24 mouse cellular contexts compared by ENCODE assay signal in genomic region chr1:113703462-113703861, GRCm38 (mm10).
"Had no signal": no experiment of that assay in that cellular context is flagged by ENCODE, and none has a peak within 500 bp of the region (broad histone marks: within the 10 kb centered on the region; RNA-seq: fewer than 3 reads in every experiment).

No protein-coding gene starts in this region.

- ATAC-seq: hindbrain, embryonic 16.5 days; inflammation-experienced regulatory T-cells, adult 6 months; intestine, embryonic 15.5 days; intestine, postnatal 0 days had no signal

- H3K4me3 ChIP-seq: gastrocnemius, adult 2 months; heart, embryonic 10.5 days; heart, embryonic 12.5 days; intestine, embryonic 15.5 days; layer of hippocampus, adult 2 months; left cerebral cortex, adult 2 months; limb, embryonic 10.5 days; limb, embryonic 12.5 days had no signal

- H3K36me3 ChIP-seq: heart, embryonic 10.5 days; heart, embryonic 12.5 days; intestine, embryonic 15.5 days; limb, embryonic 10.5 days; limb, embryonic 12.5 days had no signal

- H3K27me3 ChIP-seq: heart, embryonic 12.5 days; intestine, embryonic 15.5 days; limb, embryonic 12.5 days had no signal

- H3K4me1 ChIP-seq: heart, embryonic 10.5 days; heart, embryonic 12.5 days; intestine, embryonic 15.5 days; limb, embryonic 10.5 days; limb, embryonic 12.5 days had no signal

- DNase-seq: gastrocnemius, adult 2 months; gastrocnemius, postnatal 10 days; gastrocnemius, postnatal 25 days; heart, adult 18-20 months; heart, postnatal 10 days; heart, postnatal 4 days; kidney, adult 18-20 months; kidney, adult 8-10 months; kidney, postnatal 10 days; kidney, postnatal 25 days; kidney, postnatal 4 days; liver had no signal

- H3K4me2 ChIP-seq: heart, embryonic 12.5 days; hindbrain, embryonic 14.5 days; intestine, embryonic 15.5 days; limb, embryonic 12.5 days; liver, embryonic 11.5 days had no signal

- H3K27ac ChIP-seq: gastrocnemius, adult 2 months; heart, embryonic 10.5 days; hindbrain, embryonic 14.5 days; intestine, embryonic 15.5 days; layer of hippocampus, adult 2 months; left cerebral cortex, adult 2 months; limb, embryonic 10.5 days; limb, embryonic 12.5 days had no signal

- H3K9me3 ChIP-seq: heart, embryonic 10.5 days; heart, embryonic 12.5 days; intestine, embryonic 15.5 days; limb, embryonic 10.5 days; limb, embryonic 12.5 days had no signal

- H3K9ac ChIP-seq: heart, embryonic 12.5 days; hindbrain, embryonic 14.5 days; intestine, embryonic 15.5 days; limb, embryonic 12.5 days had no signal
